Mouse (Mus musculus): ENCODE results near the gene Slc35a2. TPM values are rescaled to one million over a fixed set of nuclear protein-coding genes. Genes with fewer than 3 reads are reported as not detected.
A peak's percentile ranks its signal among the peaks of the same experiment; 100 is the strongest.

Gene Slc35a2
- polyA plus RNA-seq, 1 experiment from 2014 or later, result 11.2 TPM

GRCm38 (mm10) chrX:7863181-7863580 is 20.6 kb upstream of the Slc35a2 start:
- no peaks in the 10 kb centered on the region for H3K36me3 ChIP-seq (ENCODE audit: control insufficient read depth, insufficient read depth, low read length)
- no peak for DNase-seq (ENCODE audit: low spot score, missing footprints)
- H3K9me3 ChIP-seq (ENCODE audit: control insufficient read depth, low read length), result no peaks in the 10 kb centered on the region
- no peak overlapping the region for H3K9ac ChIP-seq (ENCODE audit: low read length)
- no peak overlapping the region for H3K4me3 ChIP-seq (ENCODE audit: low read depth, low read length)
- H3K27me3 ChIP-seq (ENCODE audit: control insufficient read depth, insufficient read depth, low read length), result no peaks in the 10 kb centered on the region
- H3K4me2 ChIP-seq, result no peak overlapping the region
- no peaks in the 10 kb centered on the region for H3K4me1 ChIP-seq (ENCODE audit: control insufficient read depth, insufficient read depth, low read length)
- 95% methylated on average over 1 of the region's 1 CpGs for WGBS
- no peak overlapping the region for H3K27ac ChIP-seq (ENCODE audit: low read depth, low read length)
- no peak for ATAC-seq (ENCODE audit: low FRiP score)

GRCm38 (mm10) chrX:7864551-7864950 is 19.3 kb upstream of the Slc35a2 start:
- ATAC-seq (ENCODE audit: low FRiP score) (no peak), DNase-seq (ENCODE audit: low spot score, missing footprints) (no peak)
- no peak overlapping the region for H3K9ac ChIP-seq (ENCODE audit: low read length)
- no peak overlapping the region for H3K27ac ChIP-seq (ENCODE audit: low read depth, low read length)
- no peaks in the 10 kb centered on the region for H3K36me3 ChIP-seq (ENCODE audit: control insufficient read depth, insufficient read depth, low read length)
- 80% methylated on average over 3 of the region's 3 CpGs for WGBS
- peaks cover under 1% of the 10 kb centered on the region; the same call in 1 of the 2 replicates for H3K4me1 ChIP-seq (ENCODE audit: control insufficient read depth, insufficient read depth, low read length)
- no peaks in the 10 kb centered on the region for H3K27me3 ChIP-seq (ENCODE audit: control insufficient read depth, insufficient read depth, low read length)
- H3K4me3 ChIP-seq (ENCODE audit: low read depth, low read length), result no peak overlapping the region
- no peak overlapping the region for H3K4me2 ChIP-seq
- no peaks in the 10 kb centered on the region for H3K9me3 ChIP-seq (ENCODE audit: control insufficient read depth, low read length)

- H3K4me2 ChIP-seq, result no peak overlapping the region
- H3K4me3 ChIP-seq (ENCODE audit: low read depth, low read length), result no peak overlapping the region
- DNase-seq (ENCODE audit: low spot score, missing footprints), result no peak
- no peak overlapping the region for H3K27ac ChIP-seq (ENCODE audit: low read depth, low read length)
- H3K27me3 ChIP-seq (ENCODE audit: control insufficient read depth, insufficient read depth, low read length), result no peaks in the 10 kb centered on the region
- H3K9ac ChIP-seq (ENCODE audit: low read length), result no peak overlapping the region
- no peaks in the 10 kb centered on the region for H3K36me3 ChIP-seq (ENCODE audit: control insufficient read depth, insufficient read depth, low read length)
- peaks cover 3% of the 10 kb centered on the region; the same call in 1 of the 2 replicates for H3K4me1 ChIP-seq (ENCODE audit: control insufficient read depth, insufficient read depth, low read length)
- no peaks in the 10 kb centered on the region for H3K9me3 ChIP-seq (ENCODE audit: control insufficient read depth, low read length)
- no peak for ATAC-seq (ENCODE audit: low FRiP score)
- WGBS, result 89% methylated on average over 2 of the region's 2 CpGs
Measured at GRCm38 (mm10) chrX:7865343-7865742, 18.5 kb upstream of the Slc35a2 start.

- Histone ChIP-seq H3K4me2 (no peak overlapping the region), H3K9ac (ENCODE audit: low read length) (no peak overlapping the region), H3K9me3 (ENCODE audit: control insufficient read depth, low read length) (no peaks in the 10 kb centered on the region), H3K27ac (ENCODE audit: low read depth, low read length) (no peak overlapping the region), H3K36me3 (ENCODE audit: control insufficient read depth, insufficient read depth, low read length) (no peaks in the 10 kb centered on the region), H3K4me1 (ENCODE audit: control insufficient read depth, insufficient read depth, low read length) (peaks cover 3% of the 10 kb centered on the region; the same call in 1 of the 2 replicates), H3K4me3 (ENCODE audit: low read depth, low read length) (no peak overlapping the region), H3K27me3 (ENCODE audit: control insufficient read depth, insufficient read depth, low read length) (no peaks in the 10 kb centered on the region)
- DNase-seq (ENCODE audit: low spot score, missing footprints), result no peak
- no peak for ATAC-seq (ENCODE audit: low FRiP score)
- WGBS, result 85% methylated on average over 2 of the region's 2 CpGs
Measured at GRCm38 (mm10) chrX:7865786-7866185, 18.0 kb upstream of the Slc35a2 start.

GRCm38 (mm10) chrX:7867141-7867540 is 16.7 kb upstream of the Slc35a2 start:
- 90% methylated on average over 1 of the region's 1 CpGs for WGBS

GRCm38 (mm10) chrX:7868506-7868905 is 15.3 kb upstream of the Slc35a2 start:
- no peak for DNase-seq (ENCODE audit: low spot score, missing footprints)
- WGBS, result 43% methylated on average over 2 of the region's 2 CpGs

More at GRCm38 (mm10) chrX:7867141-7867540, 16.7 kb upstream of the Slc35a2 start:
- Histone ChIP-seq H3K27me3 (ENCODE audit: control insufficient read depth, insufficient read depth, low read length) (no peaks in the 10 kb centered on the region), H3K27ac (ENCODE audit: low read depth, low read length) (no peak overlapping the region), H3K9ac (ENCODE audit: low read length) (no peak overlapping the region), H3K4me1 (ENCODE audit: control insufficient read depth, insufficient read depth, low read length) (peaks cover 3% of the 10 kb centered on the region; the same call in 1 of the 2 replicates), H3K4me2 (no peak overlapping the region), H3K36me3 (ENCODE audit: control insufficient read depth, insufficient read depth, low read length) (no peaks in the 10 kb centered on the region), H3K4me3 (ENCODE audit: low read depth, low read length) (no peak overlapping the region), H3K9me3 (ENCODE audit: control insufficient read depth, low read length) (no peaks in the 10 kb centered on the region)
- no peak for ATAC-seq (ENCODE audit: low FRiP score)
- DNase-seq (ENCODE audit: low spot score, missing footprints), result no peak

GRCm38 (mm10) chrX:7869826-7870225 is 14.0 kb upstream of the Slc35a2 start:
- Histone ChIP-seq H3K27ac (ENCODE audit: low read depth, low read length) (no peak overlapping the region), H3K9ac (ENCODE audit: low read length) (no peak overlapping the region), H3K4me3 (ENCODE audit: low read depth, low read length) (no peak overlapping the region), H3K4me1 (ENCODE audit: control insufficient read depth, insufficient read depth, low read length) (peaks cover 3% of the 10 kb centered on the region; the same call in 1 of the 2 replicates), H3K36me3 (ENCODE audit: control insufficient read depth, insufficient read depth, low read length) (no peaks in the 10 kb centered on the region), H3K9me3 (ENCODE audit: control insufficient read depth, low read length) (no peaks in the 10 kb centered on the region), H3K27me3 (ENCODE audit: control insufficient read depth, insufficient read depth, low read length) (no peaks in the 10 kb centered on the region), H3K4me2 (no peak overlapping the region)
- 23% methylated on average over 3 of the region's 3 CpGs for WGBS
- no peak for DNase-seq (ENCODE audit: low spot score, missing footprints)
- ATAC-seq (ENCODE audit: low FRiP score), result 0 out of 2 replicates have a peak, but pooled peaks have one; percentile 44

More at GRCm38 (mm10) chrX:7868506-7868905, 15.3 kb upstream of the Slc35a2 start:
- no peak for ATAC-seq (ENCODE audit: low FRiP score)
- Histone ChIP-seq H3K9ac (ENCODE audit: low read length) (no peak overlapping the region), H3K4me2 (no peak overlapping the region), H3K27me3 (ENCODE audit: control insufficient read depth, insufficient read depth, low read length) (no peaks in the 10 kb centered on the region), H3K4me3 (ENCODE audit: low read depth, low read length) (no peak overlapping the region), H3K4me1 (ENCODE audit: control insufficient read depth, insufficient read depth, low read length) (peaks cover 3% of the 10 kb centered on the region; the same call in 1 of the 2 replicates), H3K36me3 (ENCODE audit: control insufficient read depth, insufficient read depth, low read length) (no peaks in the 10 kb centered on the region), H3K27ac (ENCODE audit: low read depth, low read length) (no peak overlapping the region), H3K9me3 (ENCODE audit: control insufficient read depth, low read length) (no peaks in the 10 kb centered on the region)

GRCm38 (mm10) chrX:7878007-7878419 is 5.8 kb upstream of the Slc35a2 start, which contains the start of gene Pim2:
TSS of gene Pim2 (plus strand) at chrX:7878262.
- H3K27me3 ChIP-seq (ENCODE audit: control insufficient read depth, insufficient read depth, low read length), result no peaks in the 10 kb centered on the region
- no peaks in the 10 kb centered on the region for H3K36me3 ChIP-seq (ENCODE audit: control insufficient read depth, insufficient read depth, low read length)
- ATAC-seq (ENCODE audit: low FRiP score) (peak; percentile 87), DNase-seq (ENCODE audit: low spot score, missing footprints) (peak; percentile 94)
- no peak within 1 kb of the TSS for H3K27ac ChIP-seq (ENCODE audit: low read depth, low read length)
- H3K4me1 ChIP-seq (ENCODE audit: control insufficient read depth, insufficient read depth, low read length), result peaks cover 7% of the 10 kb centered on the region; the same call in 1 of the 2 replicates
- WGBS, result 11% methylated on average over 35 of the region's 38 CpGs
- peak within 1 kb of the TSS; percentile 50; the same call in 1 of the 2 replicates for H3K9ac ChIP-seq (ENCODE audit: low read length)
- peak within 1 kb of the TSS; percentile 42 for H3K4me3 ChIP-seq (ENCODE audit: low read depth, low read length)
- peak within 1 kb of the TSS; percentile 82 for H3K4me2 ChIP-seq
- H3K9me3 ChIP-seq (ENCODE audit: control insufficient read depth, low read length), result no peaks in the 10 kb centered on the region

- H3K9ac ChIP-seq (ENCODE audit: low read length), result peak overlapping the region; percentile 50; the same call in 1 of the 2 replicates
- no peaks in the 10 kb centered on the region for H3K36me3 ChIP-seq (ENCODE audit: control insufficient read depth, insufficient read depth, low read length)
- H3K4me2 ChIP-seq, result peak overlapping the region; percentile 82
- peak; percentile 54; the same call in 1 of the 2 replicates for ATAC-seq (ENCODE audit: low FRiP score)
- H3K9me3 ChIP-seq (ENCODE audit: control insufficient read depth, low read length), result no peaks in the 10 kb centered on the region
- H3K27ac ChIP-seq (ENCODE audit: low read depth, low read length), result no peak overlapping the region
- DNase-seq (ENCODE audit: low spot score, missing footprints), result no peak
- H3K4me1 ChIP-seq (ENCODE audit: control insufficient read depth, insufficient read depth, low read length), result peaks cover 7% of the 10 kb centered on the region; the same call in 1 of the 2 replicates
- H3K27me3 ChIP-seq (ENCODE audit: control insufficient read depth, insufficient read depth, low read length), result no peaks in the 10 kb centered on the region
- 22% methylated on average over 21 of the region's 21 CpGs for WGBS
- H3K4me3 ChIP-seq (ENCODE audit: low read depth, low read length), result peak overlapping the region; percentile 42
Measured at GRCm38 (mm10) chrX:7878495-7878894, 5.3 kb upstream of the Slc35a2 start.

Data from midbrain, embryonic 11.5 days (tissue).